Mouse (Mus musculus) CH12.LX (cell line): ENCODE data around the gene Alkbh4. TPM values are rescaled to one million over a fixed set of nuclear protein-coding genes. Genes with fewer than 3 reads are reported as not detected.
A peak's percentile ranks its signal among the peaks of the same experiment; 100 is the strongest.

Experiments
- DNase-seq: peaks from one replicate; pipeline ENCODE4 v3.0.0-alpha.2; 2013; ENCODE audit errors: extremely low read depth
- H3K27ac ChIP-seq: 2 replicates; pipeline ENCODE4 v1.5.1; 2012; ENCODE audit warnings: low read depth, mild to moderate bottlenecking, control low read depth, moderate library complexity; ENCODE audit not compliant: insufficient read depth
- H3K27me3 ChIP-seq: replicated peaks from 2 replicates; pipeline ENCODE3; 2012; ENCODE audit warnings: inconsistent platforms
- H3K36me3 ChIP-seq, 2 experiments: replicated peaks in 1 of 2; 2 replicates each; pipeline versions ENCODE3 to v1.6.1; 2012; ENCODE audit warnings: inconsistent platforms in 1 of 2, low read length in 1 of 2, mild to moderate bottlenecking in 1 of 2, mixed read lengths in 1 of 2, moderate library complexity in 1 of 2; ENCODE audit not compliant: control insufficient read depth in 1 of 2, insufficient read depth in 1 of 2
- H3K4me1 ChIP-seq, 2 experiments: 2 replicates each; pipeline ENCODE4 v1.6.1; 2012; ENCODE audit warnings: inconsistent platforms in 1 of 2, moderate library complexity in 1 of 2; ENCODE audit not compliant: insufficient read depth in 2 of 2, control insufficient read depth in 1 of 2
- H3K4me2 ChIP-seq: 2 replicates; pipeline ENCODE4 v1.6.1; 2012; ENCODE audit warnings: low read depth, mild to moderate bottlenecking, control low read depth; ENCODE audit not compliant: poor library complexity, insufficient read depth, severe bottlenecking
- H3K4me3 ChIP-seq, 3 experiments: fragments of 150-350 bp in 1 of 3; sonication (generic) in 1 of 3; replicated peaks in 1 of 3; 2 replicates each; pipeline versions ENCODE3 to v1.5.1; 2011 to 2012; ENCODE audit warnings: low read depth in 2 of 3, low read length in 2 of 3, mild to moderate bottlenecking in 2 of 3, moderate library complexity in 2 of 3, control low read depth in 1 of 3, improper control_type of control experiment in 1 of 3, inconsistent platforms in 1 of 3, mixed read lengths in 1 of 3; ENCODE audit not compliant: poor library complexity in 1 of 3
- H3K79me2 ChIP-seq: replicated peaks from 2 replicates; pipeline ENCODE4 v1.6.1; 2012; ENCODE audit warnings: mild to moderate bottlenecking, moderate library complexity; ENCODE audit not compliant: control insufficient read depth, poor library complexity, insufficient read depth, severe bottlenecking; ENCODE audit errors: extremely low read depth
- H3K9ac ChIP-seq: 2 replicates; pipeline ENCODE4 v1.6.1; 2012; ENCODE audit warnings: low read depth, mild to moderate bottlenecking, control low read depth, moderate library complexity; ENCODE audit not compliant: insufficient read depth
- H3K9me3 ChIP-seq: replicated peaks from 2 replicates; pipeline ENCODE3; 2012; ENCODE audit warnings: low read length, inconsistent platforms, mixed read lengths
- BHLHE40 ChIP-seq: IDR thresholded peaks from 2 replicates; pipeline ENCODE4 v1.6.1; 2011; ENCODE audit warnings: mild to moderate bottlenecking, low read depth, low read length, improper control_type of control experiment
- CTCF ChIP-seq, 2 experiments: IDR thresholded peaks in 1 of 2; conservative IDR thresholded peaks in 1 of 2; 2 replicates each; pipeline ENCODE4 v1.5.1; 2011 to 2012; ENCODE audit warnings: low read depth in 2 of 2, low read length in 2 of 2, improper control_type of control experiment in 1 of 2, inconsistent platforms in 1 of 2, mild to moderate bottlenecking in 1 of 2, moderate library complexity in 1 of 2
- E2F4 ChIP-seq: IDR thresholded peaks from 2 replicates; pipeline ENCODE4 v1.6.1; 2011; ENCODE audit warnings: low read depth, low read length, improper control_type of control experiment; ENCODE audit not compliant: insufficient replicate concordance
- ELF1 ChIP-seq: IDR thresholded peaks from 2 replicates; pipeline ENCODE4 v1.6.1; 2014; ENCODE audit warnings: low read depth, mild to moderate bottlenecking, inconsistent platforms, low read length, improper control_type of control experiment
- EP300 ChIP-seq: IDR thresholded peaks from 2 replicates; pipeline ENCODE4 v1.6.1; 2011; ENCODE audit warnings: low read length, improper control_type of control experiment
- ETS1 ChIP-seq: conservative IDR thresholded peaks from 2 replicates; pipeline ENCODE4 v1.6.1; 2012; ENCODE audit warnings: low read depth, mild to moderate bottlenecking, inconsistent platforms, low read length, improper control_type of control experiment, moderate library complexity
- GABPA ChIP-seq: IDR thresholded peaks from 2 replicates; pipeline ENCODE4 v1.6.1; 2012; ENCODE audit warnings: low read depth, low read length, improper control_type of control experiment, inconsistent platforms; ENCODE audit not compliant: insufficient replicate concordance
- JUN ChIP-seq: IDR thresholded peaks from 2 replicates; pipeline ENCODE4 v1.6.1; 2011; ENCODE audit warnings: low read depth, mild to moderate bottlenecking, low read length, improper control_type of control experiment, moderate library complexity; ENCODE audit not compliant: insufficient read depth
- JUND ChIP-seq: conservative IDR thresholded peaks from 2 replicates; pipeline ENCODE4 v1.6.1; 2011; ENCODE audit warnings: low read depth, low read length, improper control_type of control experiment
- KAT2A ChIP-seq: IDR thresholded peaks from 2 replicates; pipeline ENCODE4 v1.6.1; 2012; ENCODE audit warnings: low read length, improper control_type of control experiment, inconsistent platforms; ENCODE audit not compliant: insufficient replicate concordance
- MAFK ChIP-seq: IDR thresholded peaks from 2 replicates; pipeline ENCODE4 v1.6.1; 2011; ENCODE audit warnings: low read length, improper control_type of control experiment; ENCODE audit not compliant: insufficient replicate concordance
- MAX ChIP-seq: IDR thresholded peaks from 2 replicates; pipeline ENCODE4 v1.6.1; 2011; ENCODE audit warnings: low read length, improper control_type of control experiment
- MYC ChIP-seq: IDR thresholded peaks from 2 replicates; pipeline ENCODE4 v1.6.1; 2011; ENCODE audit warnings: low read depth, mild to moderate bottlenecking, improper control_type of control experiment, low read length
- NRF1 ChIP-seq: IDR thresholded peaks from 2 replicates; pipeline ENCODE4 v1.6.1; 2014; ENCODE audit warnings: low read depth, mild to moderate bottlenecking, inconsistent platforms, low read length, improper control_type of control experiment, moderate library complexity
- POLR2A ChIP-seq: IDR thresholded peaks from 2 replicates; pipeline ENCODE4 v1.6.1; 2011; ENCODE audit warnings: low read depth, mild to moderate bottlenecking, improper control_type of control experiment, low read length
- RAD21 ChIP-seq: IDR thresholded peaks from 2 replicates; pipeline ENCODE4 v1.6.1; 2011; ENCODE audit warnings: low read depth, mild to moderate bottlenecking, low read length, improper control_type of control experiment, moderate library complexity
- RCOR1 ChIP-seq: conservative IDR thresholded peaks from 2 replicates; pipeline ENCODE4 v1.6.1; 2012; ENCODE audit warnings: low read depth, mild to moderate bottlenecking, inconsistent platforms, low read length, improper control_type of control experiment
- SIN3A ChIP-seq: IDR thresholded peaks from 2 replicates; pipeline ENCODE4 v1.6.1; 2012; ENCODE audit warnings: low read length, improper control_type of control experiment, inconsistent platforms
- SMC3 ChIP-seq: IDR thresholded peaks from 2 replicates; pipeline ENCODE4 v1.6.1; 2011; ENCODE audit warnings: low read depth, low read length, improper control_type of control experiment
- UBTF ChIP-seq: IDR thresholded peaks from 2 replicates; pipeline ENCODE4 v1.6.1; 2012; ENCODE audit warnings: low read depth, mild to moderate bottlenecking, inconsistent platforms, low read length, improper control_type of control experiment, moderate library complexity
- USF1 ChIP-seq: IDR thresholded peaks from 2 replicates; pipeline ENCODE4 v1.6.1; 2014; ENCODE audit warnings: low read depth, mild to moderate bottlenecking, inconsistent platforms, low read length, improper control_type of control experiment
- ZKSCAN1 ChIP-seq: IDR thresholded peaks from 2 replicates; pipeline ENCODE4 v1.6.1; 2012; ENCODE audit warnings: low read depth, inconsistent platforms, low read length, improper control_type of control experiment, borderline replicate concordance
- ZMIZ1 ChIP-seq: IDR thresholded peaks from 2 replicates; pipeline ENCODE4 v1.6.1; 2012; ENCODE audit warnings: low read depth, mild to moderate bottlenecking, inconsistent platforms, low read length, improper control_type of control experiment
- ZNF384 ChIP-seq: IDR thresholded peaks from 2 replicates; pipeline ENCODE4 v1.6.1; 2012; ENCODE audit warnings: low read depth, low read length, improper control_type of control experiment, inconsistent platforms
- dilution Hi-C: fragments of 300-500 bp; cut with MboI; formaldehyde crosslinking; loops from 2 replicates; pipeline ENCODE4 v1.14.3; 2020; ENCODE audit warnings: low sequenced_read_pairs; ENCODE audit not compliant: extremely low pct_unique_long_range_greater_than_20kb, extremely low pct_ligation_motif_present
- in situ Hi-C: fragments of 300-500 bp; cut with MboI; formaldehyde crosslinking; loops from 3 replicates; pipeline ENCODE4 v1.14.3; 2019; ENCODE audit warnings: low sequenced_read_pairs, low pct_ligation_motif_present, low pct_unique_long_range_greater_than_20kb, mixed read lengths
- polyA plus RNA-seq: library from polyadenylated mRNA; unstranded; fragments of >175 nt; gene quantifications from 2 replicates; pipeline ENCODE4 v1.2.1, GENCODE M21; 2012; ENCODE audit warnings: low read depth; ENCODE audit not compliant: insufficient read length
- total RNA-seq, 2 experiments: library from RNA; depleted of rRNA; stranded (reverse); fragments of 300-350 nt in 1 of 2; fragments of >200 nt in 1 of 2; gene quantifications; 2 replicates each; pipeline ENCODE4 v1.2.3; 2012 to 2014

The Alkbh4 gene
- total and polyA plus RNA-seq, 3 experiments, result 12.2 to 15.9 (median 12.9) TPM

GRCm38 (mm10) chr5:136137658-136138274 lies 1.8 kb downstream of the Alkbh4 start:
- no peak for TF ChIP-seq JUND
- peak; percentile 23; the same call in 1 of the 2 replicates for TF ChIP-seq MAX
- peak; percentile 41 to 73; a peak in 3 of 4 replicates for TF ChIP-seq CTCF (conservative IDR thresholded peaks at IDR 0.05 in 1 of 2, IDR thresholded peaks at IDR 0.05 in 1 of 2; ENCODE audit: low read depth in 2 of 2, low read length in 2 of 2)
- no peak for TF ChIP-seq SIN3A
- TF ChIP-seq SMC3, result peak; percentile 26; the same call in 1 of the 2 replicates
- peak; percentile 69; the same call in 1 of the 2 replicates for TF ChIP-seq MYC
- peak; percentile 50 for TF ChIP-seq RAD21
- no peak for TF ChIP-seq MAFK
- no peak for TF ChIP-seq GABPA
- TF ChIP-seq KAT2A, result no peak
- peak; percentile 87 for TF ChIP-seq ZNF384
- in situ Hi-C loops (loop anchor here (5.0 kb wide), 2 partner anchors 40 to 55 kb away; partner anchors contain the start of gene Rasa4), dilution Hi-C loops (no loop called here)
- peaks cover 6 to 20% of the 10 kb centered on the region in 2 experiments for H3K4me1 ChIP-seq
- H3K4me3 ChIP-seq, result no peak overlapping the region
- peaks cover 11% of the 10 kb centered on the region for H3K79me2 ChIP-seq
- DNase-seq, result peak; percentile 81
- H3K27ac ChIP-seq, result no peak overlapping the region
- no peaks in the 10 kb centered on the region for H3K27me3 ChIP-seq
- H3K9ac ChIP-seq, result no peak overlapping the region
- H3K4me2 ChIP-seq, result peak overlapping the region; percentile 60; the same call in 1 of the 2 replicates
- H3K36me3 ChIP-seq, result peaks cover 38 to 64% of the 10 kb centered on the region in 2 experiments
- peaks cover 4% of the 10 kb centered on the region for H3K9me3 ChIP-seq

GRCm38 (mm10) chr5:136139393-136139792 lies 3.4 kb downstream of the Alkbh4 start:
- Histone ChIP-seq H3K4me1 (peaks cover 6 to 19% of the 10 kb centered on the region in 2 experiments), H3K36me3 (peaks cover 27 to 49% of the 10 kb centered on the region in 2 experiments), H3K27ac (no peak overlapping the region)

More at GRCm38 (mm10) chr5:136139393-136139792, 3.4 kb downstream of the Alkbh4 start:
- in situ Hi-C loops, result loop anchor here (5.0 kb wide), 2 partner anchors 38 to 57 kb away; partner anchors contain the start of gene Rasa4
- Histone ChIP-seq H3K4me3 (no peak overlapping the region), H3K27me3 (no peaks in the 10 kb centered on the region), H3K4me2 (no peak overlapping the region), H3K9me3 (peaks cover 7% of the 10 kb centered on the region), H3K79me2 (peaks cover 11% of the 10 kb centered on the region), H3K9ac (no peak overlapping the region)
- dilution Hi-C loops, result no loop called here
- DNase-seq, result no peak
- TF ChIP-seq ZMIZ1 (no peak), EP300 (no peak), KAT2A (no peak), UBTF (no peak), SIN3A (no peak), ELF1 (no peak), RCOR1 (no peak), NRF1 (no peak), ZKSCAN1 (no peak), POLR2A (no peak), USF1 (no peak), E2F4 (no peak), MAFK (no peak), BHLHE40 (no peak), MYC (no peak), ETS1 (no peak), JUN (no peak)
